Mouse (Mus musculus) hindbrain, embryonic 13.5 days (tissue): ENCODE results near the gene Cuedc2. TPM values are rescaled to one million over a fixed set of nuclear protein-coding genes. Genes with fewer than 3 reads are reported as not detected.

Experiments
- ATAC-seq: fragments of 200-750 bp; cut with Nextera tagmentation; 2 replicates; pipeline ENCODE4 v1.8.0; 2017; ENCODE audit warnings: moderate TSS enrichment; ENCODE audit not compliant: low FRiP score
- H3K27ac ChIP-seq: fragments of 300-500 bp; sonication (generic); 2 replicates; pipeline ENCODE4 v1.5.1; 2015; ENCODE audit warnings: inconsistent platforms, mild to moderate bottlenecking, moderate library complexity
- H3K27me3 ChIP-seq: fragments of 300-500 bp; sonication (generic); 2 replicates; pipeline ENCODE4 v1.6.1; 2015; ENCODE audit warnings: mild to moderate bottlenecking, inconsistent platforms
- H3K36me3 ChIP-seq: fragments of 300-500 bp; sonication (generic); 2 replicates; pipeline ENCODE4 v1.6.1; 2015; ENCODE audit warnings: mild to moderate bottlenecking, inconsistent platforms
- H3K4me1 ChIP-seq: fragments of 300-500 bp; sonication (generic); replicated peaks from 2 replicates; pipeline ENCODE4 v1.6.1; 2015; ENCODE audit warnings: inconsistent platforms
- H3K4me2 ChIP-seq: fragments of 300-500 bp; sonication (generic); 2 replicates; pipeline ENCODE4 v1.6.1; 2015; ENCODE audit warnings: inconsistent platforms, mild to moderate bottlenecking, moderate library complexity
- H3K4me3 ChIP-seq: fragments of 300-500 bp; sonication (generic); 2 replicates; pipeline ENCODE4 v1.5.1; 2015; ENCODE audit warnings: mild to moderate bottlenecking, inconsistent platforms
- H3K9ac ChIP-seq: fragments of 300-500 bp; sonication (generic); 2 replicates; pipeline ENCODE4 v1.6.1; 2015; ENCODE audit warnings: mild to moderate bottlenecking, inconsistent platforms
- H3K9me3 ChIP-seq: fragments of 300-500 bp; sonication (generic); 2 replicates; pipeline ENCODE4 v1.6.1; 2016; ENCODE audit warnings: inconsistent platforms
- WGBS: fragments of 180-500 bp; shearing (Covaris S2); methylation state at CpG from one replicate; pipeline ENCODE4 v1.1.7; 2015; 5-methylcytosine and 5-hydroxymethylcytosine counted together
- polyA plus RNA-seq: library from polyadenylated mRNA; unstranded; fragments of >200 nt; fragmentation: Nextera tagmentation; extraction: Ambion mirVana; gene quantifications from 2 replicates; pipeline ENCODE4 v1.2.1, GENCODE M21; 2015

Cuedc2 gene
- polyA plus RNA-seq, 1 experiment from 2014 or later = 326 TPM

DNA sequence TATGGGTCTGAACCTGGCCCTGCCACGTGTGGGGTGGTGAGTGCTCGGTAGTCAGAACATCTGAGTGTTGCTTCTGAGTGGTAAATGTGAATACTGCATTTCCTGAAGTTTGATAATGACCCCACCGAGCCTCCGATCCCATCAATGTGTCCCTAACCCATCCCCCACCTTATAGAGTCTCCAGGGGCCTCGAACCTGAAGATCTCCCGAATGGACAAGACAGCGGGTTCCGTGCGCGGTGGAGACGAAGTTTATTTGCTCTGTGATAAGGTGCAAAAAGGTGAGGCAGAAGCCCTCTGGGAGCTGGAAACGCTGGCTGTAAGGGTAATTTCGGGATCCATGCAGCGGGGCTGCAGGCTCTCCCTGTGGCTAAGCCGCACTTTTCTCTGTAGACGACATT lies 30.7 kb downstream of the Cuedc2 start:
- H3K27ac ChIP-seq = no peak overlapping the region
- no peak overlapping the region for H3K9ac ChIP-seq
- H3K4me1 ChIP-seq = peaks cover 34% of the 10 kb centered on the region
- peaks cover 73% of the 10 kb centered on the region for H3K27me3 ChIP-seq
- ATAC-seq = no peak
- H3K36me3 ChIP-seq = peaks cover 25% of the 10 kb centered on the region
- no peaks in the 10 kb centered on the region for H3K9me3 ChIP-seq
- H3K4me3 ChIP-seq = no peak overlapping the region
- 78% methylated on average over 16 of the region's 16 CpGs for WGBS
- H3K4me2 ChIP-seq = no peak overlapping the region

DNA sequence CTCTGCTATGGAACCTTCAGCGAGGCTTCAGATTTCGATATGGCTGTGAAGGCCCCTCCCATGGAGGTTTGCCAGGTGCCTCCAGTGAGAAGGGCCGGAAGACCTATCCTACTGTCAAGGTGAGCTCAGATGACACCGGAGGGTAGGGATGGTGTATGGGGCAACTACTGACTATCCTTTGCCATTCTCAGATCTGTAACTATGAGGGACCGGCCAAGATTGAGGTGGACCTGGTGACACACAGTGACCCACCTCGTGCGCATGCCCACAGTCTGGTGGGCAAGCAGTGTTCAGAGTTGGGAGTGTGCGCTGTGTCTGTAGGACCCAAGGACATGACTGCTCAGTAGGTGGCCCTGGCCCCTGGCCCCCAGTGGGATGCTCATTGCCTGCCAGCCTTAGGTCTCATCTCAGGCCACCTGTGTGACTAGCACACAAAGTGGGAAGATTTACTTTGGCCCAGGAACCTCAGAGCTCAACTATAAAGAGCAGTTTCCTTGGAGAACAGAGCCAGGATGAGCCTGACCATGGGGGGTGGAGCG lies 31.7 kb downstream of the Cuedc2 start:
- Histone ChIP-seq H3K4me1 (peaks cover 34% of the 10 kb centered on the region), H3K27ac (no peak overlapping the region), H3K9me3 (no peaks in the 10 kb centered on the region), H3K4me3 (no peak overlapping the region), H3K36me3 (peaks cover 15% of the 10 kb centered on the region), H3K27me3 (peaks cover 64% of the 10 kb centered on the region), H3K9ac (no peak overlapping the region), H3K4me2 (no peak overlapping the region)
- no peak for ATAC-seq
- 93% methylated on average over 9 of the region's 9 CpGs for WGBS

DNA sequence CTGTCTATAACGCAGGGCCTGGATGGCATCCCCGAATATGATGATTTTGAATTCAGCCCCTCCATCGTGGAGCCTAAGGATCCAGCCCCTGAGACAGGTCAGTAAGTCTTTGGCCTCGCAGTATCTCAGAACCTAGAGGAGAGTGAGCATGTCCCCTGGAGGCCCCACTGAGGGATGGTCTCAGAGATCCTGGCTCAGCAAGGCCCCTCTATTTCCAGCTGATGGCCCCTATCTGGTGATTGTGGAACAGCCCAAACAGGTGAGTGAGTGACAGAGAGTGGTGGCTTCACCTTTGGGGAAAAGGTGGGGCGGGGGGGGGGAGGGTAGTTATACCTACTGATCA lies 32.3 kb downstream of the Cuedc2 start:
- 48% methylated on average over 5 of the region's 5 CpGs for WGBS
- no peak overlapping the region for H3K27ac ChIP-seq
- peaks cover 9% of the 10 kb centered on the region for H3K36me3 ChIP-seq
- H3K4me1 ChIP-seq = peaks cover 34% of the 10 kb centered on the region
- peak overlapping the region; percentile 59; the same call in 1 of the 2 replicates for H3K9ac ChIP-seq
- ATAC-seq = no peak
- H3K4me2 ChIP-seq = peak overlapping the region; percentile 87
- H3K27me3 ChIP-seq = peaks cover 60% of the 10 kb centered on the region
- no peaks in the 10 kb centered on the region for H3K9me3 ChIP-seq
- peak overlapping the region; percentile 48; the same call in 1 of the 2 replicates for H3K4me3 ChIP-seq

DNA sequence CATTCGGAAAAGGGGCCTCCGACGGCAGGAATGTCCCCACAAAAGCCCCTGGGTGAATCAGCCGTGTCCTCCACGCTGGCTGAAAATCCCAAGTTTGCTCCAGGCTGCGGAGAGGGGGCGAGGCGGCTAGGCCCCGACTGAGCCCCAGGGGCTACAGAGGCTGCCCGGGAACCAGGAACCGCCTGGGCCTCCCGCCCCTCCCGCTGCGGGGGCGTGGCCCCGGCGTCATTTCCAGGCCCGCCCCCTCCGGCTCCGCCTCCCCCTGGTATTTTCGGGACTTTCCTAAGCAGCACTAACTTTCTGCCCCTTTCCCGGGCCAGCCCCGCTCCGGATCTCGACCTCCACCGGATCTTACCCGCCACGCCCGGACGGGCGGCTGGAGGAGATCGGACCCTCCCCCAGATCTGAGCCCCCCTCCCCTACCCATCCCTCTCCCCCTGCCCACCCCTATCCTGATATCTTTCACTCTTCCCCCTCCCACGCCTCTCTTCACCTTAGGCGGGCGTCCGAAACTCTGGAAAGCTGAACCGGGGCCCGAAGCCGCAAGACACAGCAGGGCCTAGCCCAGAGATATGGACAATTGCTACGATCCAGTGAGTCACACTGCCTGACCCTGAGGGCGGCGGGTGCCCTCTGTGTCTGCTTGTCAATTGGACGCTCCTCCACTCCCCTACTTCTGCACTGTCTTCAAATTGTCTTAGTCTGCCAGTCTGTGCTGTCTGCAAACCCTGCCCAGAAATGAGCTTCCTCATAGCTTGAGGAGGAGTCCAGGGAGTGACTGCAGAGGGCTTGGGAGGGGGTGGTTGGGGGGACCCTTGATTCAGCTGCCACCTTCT lies 32.9 kb downstream of the Cuedc2 start:
- H3K4me2 ChIP-seq = peak overlapping the region; percentile 87
- no peaks in the 10 kb centered on the region for H3K9me3 ChIP-seq
- no peak; the same call in 1 of the 2 replicates for ATAC-seq
- H3K4me3 ChIP-seq = peak overlapping the region; percentile 48
- WGBS = under 1% methylated on average over 42 of the region's 43 CpGs
- peak overlapping the region; percentile 59 for H3K9ac ChIP-seq
- H3K27ac ChIP-seq = no peak overlapping the region
- peaks cover 57% of the 10 kb centered on the region for H3K27me3 ChIP-seq
- H3K36me3 ChIP-seq = peaks cover 3% of the 10 kb centered on the region
- H3K4me1 ChIP-seq = peaks cover 34% of the 10 kb centered on the region

DNA sequence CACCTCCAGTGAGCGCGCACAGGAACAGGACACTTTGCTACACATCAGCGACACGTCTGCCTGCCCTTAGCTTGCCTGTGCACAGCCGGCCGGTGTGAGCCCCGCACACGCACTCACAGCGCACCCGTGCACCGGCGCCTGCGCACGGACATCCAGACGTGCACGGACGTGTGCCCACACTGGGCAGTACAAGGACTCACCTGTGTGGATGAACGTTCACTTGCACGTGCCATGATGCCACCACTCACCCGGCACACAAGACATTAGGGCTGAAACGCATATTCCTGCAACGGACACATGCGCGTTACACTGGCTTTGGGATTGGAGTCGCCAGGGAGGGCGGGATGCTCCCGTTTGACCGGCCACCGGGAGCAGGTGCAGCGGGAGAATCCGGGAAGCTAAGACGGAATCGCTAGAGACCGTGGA lies 33.6 kb downstream of the Cuedc2 start:
- H3K27ac ChIP-seq = no peak overlapping the region
- under 1% methylated on average over 34 of the region's 34 CpGs for WGBS
- H3K4me2 ChIP-seq = peak overlapping the region; percentile 87
- peak overlapping the region; percentile 59 for H3K9ac ChIP-seq
- peaks cover 53% of the 10 kb centered on the region for H3K27me3 ChIP-seq
- no peaks in the 10 kb centered on the region for H3K9me3 ChIP-seq
- peak overlapping the region; percentile 48 for H3K4me3 ChIP-seq
- H3K4me1 ChIP-seq = peaks cover 34% of the 10 kb centered on the region
- 0 out of 2 replicates have a peak, but pooled peaks have one; percentile 21 for ATAC-seq
- no peaks in the 10 kb centered on the region for H3K36me3 ChIP-seq

DNA sequence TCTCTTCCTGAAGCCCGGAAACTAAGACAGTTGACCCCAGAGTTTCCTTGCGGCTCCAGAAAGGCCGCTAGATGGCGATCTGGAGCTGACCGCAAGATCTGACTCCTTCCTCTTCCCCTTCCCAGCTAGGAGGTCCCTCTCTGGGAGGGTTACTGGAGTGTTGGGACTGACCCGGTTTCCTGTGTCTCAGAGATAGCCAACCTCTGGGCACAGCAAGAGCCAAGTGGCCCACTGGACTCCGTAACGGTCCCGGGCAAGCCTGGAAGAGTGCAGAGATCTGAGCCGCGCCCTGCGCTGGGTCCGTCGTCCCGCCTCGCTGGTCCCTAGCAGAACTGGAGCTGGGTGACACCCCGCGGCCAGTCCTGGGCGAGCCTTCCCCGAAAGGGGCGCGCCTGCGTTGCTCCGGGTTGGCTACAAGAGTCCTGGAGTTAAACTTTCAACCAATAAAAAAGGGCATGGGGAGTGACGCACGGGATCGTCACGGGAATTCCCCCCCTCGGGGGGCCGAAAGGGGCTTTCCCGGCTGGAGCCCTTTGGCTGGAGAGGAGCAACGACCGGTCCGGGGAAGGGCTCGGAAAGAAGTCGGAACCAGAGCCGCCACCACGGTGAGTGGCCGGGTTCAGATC lies 34.2 kb downstream of the Cuedc2 start, which contains the start of gene Nfkb2:
Gene Nfkb2, plus strand, starts transcription at position 105 of the 626 bp plus-strand sequence.
- ATAC-seq = peak; percentile 73
- H3K4me3 ChIP-seq = peak within 1 kb of the TSS; percentile 48
- H3K36me3 ChIP-seq = no peaks in the 10 kb centered on the region
- peak within 1 kb of the TSS; percentile 59 for H3K9ac ChIP-seq
- no peaks in the 10 kb centered on the region for H3K9me3 ChIP-seq
- H3K4me1 ChIP-seq = peaks cover 33% of the 10 kb centered on the region
- under 1% methylated on average over 39 of the region's 39 CpGs for WGBS
- peaks cover 48% of the 10 kb centered on the region for H3K27me3 ChIP-seq
- peak within 1 kb of the TSS; percentile 87 for H3K4me2 ChIP-seq
- H3K27ac ChIP-seq = 0 out of 2 replicates have a peak within 1 kb of the TSS, but pooled peaks have one; percentile 35

DNA sequence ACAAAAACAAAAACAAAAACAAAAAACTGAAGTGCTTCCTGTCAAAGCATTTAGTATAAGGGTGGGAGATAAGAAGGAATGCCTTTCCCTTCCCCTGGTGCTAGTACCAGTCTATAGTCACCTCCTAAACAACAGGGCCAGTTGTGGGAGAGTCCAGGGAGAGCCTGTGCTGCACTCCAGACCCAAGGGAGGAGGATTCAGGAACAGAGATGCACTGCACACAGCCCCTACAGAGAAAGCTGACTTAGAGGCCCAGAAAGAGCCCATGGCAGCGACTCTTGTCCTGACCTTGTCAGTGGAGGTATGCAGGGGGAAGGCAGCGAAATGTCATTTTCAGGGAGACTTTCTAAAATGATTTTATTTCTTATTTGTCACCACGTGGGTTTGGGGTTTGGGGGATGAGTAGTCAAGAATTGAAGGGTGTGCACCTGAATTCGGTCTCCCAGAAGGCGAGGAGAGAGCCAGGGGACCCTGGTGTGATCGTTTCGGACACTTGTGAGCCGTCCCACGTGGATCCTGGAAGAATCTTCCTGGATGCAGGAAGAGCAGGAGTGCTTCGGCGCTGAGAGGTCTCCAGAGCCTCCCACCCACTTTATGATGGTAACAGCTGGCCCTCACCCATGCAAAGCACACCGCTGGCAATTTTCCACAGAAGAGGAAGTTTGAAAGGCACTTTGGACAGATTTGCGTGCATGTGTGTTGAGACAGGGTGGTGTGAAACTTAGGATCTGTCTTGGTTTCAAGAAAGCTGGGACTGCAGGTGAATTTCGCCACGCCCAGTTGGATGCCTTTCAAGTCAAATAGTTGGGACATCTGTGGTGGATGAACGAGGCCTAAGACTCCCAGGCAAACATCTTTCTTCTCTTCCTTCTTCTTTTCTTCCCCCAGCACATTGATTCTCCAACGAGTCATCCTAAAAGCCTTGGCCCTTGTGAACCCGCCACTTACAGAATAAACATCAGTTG lies 35.0 kb downstream of the Cuedc2 start:
- ATAC-seq = no peak
- H3K27ac ChIP-seq = no peak overlapping the region
- H3K4me3 ChIP-seq = peak overlapping the region; percentile 48

DNA sequence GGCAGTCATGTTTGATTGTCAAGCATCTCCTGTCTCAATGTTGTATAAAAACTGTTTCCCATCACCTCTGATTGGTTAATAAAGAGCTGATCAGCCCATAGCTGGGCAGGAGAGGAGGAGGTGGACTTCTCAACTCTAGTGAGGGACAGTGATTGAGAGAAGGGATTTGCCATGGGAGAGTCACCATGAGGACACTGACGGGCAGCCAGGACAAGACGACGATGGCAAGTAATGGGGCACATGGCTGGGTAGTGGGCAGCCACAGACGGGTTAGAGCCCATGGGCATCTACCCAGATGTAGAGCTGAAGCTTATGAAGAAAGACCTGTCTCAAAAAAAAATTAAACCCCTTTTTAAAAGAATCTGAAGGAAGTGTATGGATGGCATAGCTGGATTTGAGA lies 36.0 kb downstream of the Cuedc2 start:
- no peak overlapping the region for H3K4me3 ChIP-seq
- H3K9ac ChIP-seq = no peak overlapping the region
- no peaks in the 10 kb centered on the region for H3K36me3 ChIP-seq
- peaks cover 34% of the 10 kb centered on the region for H3K27me3 ChIP-seq
- no peak for ATAC-seq
- peaks cover 25% of the 10 kb centered on the region for H3K4me1 ChIP-seq
- H3K27ac ChIP-seq = no peak overlapping the region
- 92% methylated on average over 4 of the region's 4 CpGs for WGBS
- no peak overlapping the region for H3K4me2 ChIP-seq
- no peaks in the 10 kb centered on the region for H3K9me3 ChIP-seq

More for the DNA sequence above, 35.0 kb downstream of the Cuedc2 start:
- WGBS = 61% methylated on average over 18 of the region's 18 CpGs
- Histone ChIP-seq H3K9ac (no peak overlapping the region; the same call in 1 of the 2 replicates), H3K36me3 (no peaks in the 10 kb centered on the region), H3K9me3 (no peaks in the 10 kb centered on the region), H3K27me3 (peaks cover 44% of the 10 kb centered on the region), H3K4me1 (peaks cover 26% of the 10 kb centered on the region), H3K4me2 (peak overlapping the region; percentile 87)

DNA sequence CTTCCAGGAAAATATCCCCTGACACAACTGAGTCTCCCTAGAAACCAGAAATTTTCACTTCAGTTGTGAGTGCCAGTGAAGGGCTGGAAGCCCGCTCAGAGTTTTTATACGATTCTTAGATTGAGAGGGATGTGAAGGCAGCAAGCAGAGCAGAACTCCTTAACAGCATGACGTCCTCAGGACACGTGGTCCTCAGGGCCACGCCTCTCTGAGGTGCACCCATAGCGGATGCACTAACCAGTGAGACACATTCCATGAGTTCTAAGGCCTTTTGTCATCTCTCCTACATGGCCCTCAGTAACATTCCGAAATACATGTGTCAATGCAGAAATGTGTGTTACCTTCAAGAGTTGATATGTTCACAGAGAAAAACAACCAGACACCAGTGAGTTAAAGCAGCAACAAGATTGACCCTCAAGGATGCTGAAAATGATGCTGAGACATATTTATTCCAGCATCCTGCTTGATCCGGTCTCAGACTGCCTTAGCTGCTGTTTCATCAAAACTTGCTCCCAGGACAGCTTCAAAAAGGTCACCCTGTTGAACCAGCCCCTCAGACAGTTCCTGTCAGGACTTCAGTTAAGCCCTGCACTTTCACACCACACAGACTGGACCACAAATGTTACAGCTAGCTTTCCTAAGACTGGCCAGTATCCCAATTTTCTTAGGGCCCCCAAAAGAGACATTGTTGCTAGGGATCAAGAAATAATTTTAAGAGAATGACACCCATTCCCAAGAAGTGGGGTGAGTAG lies 38.0 kb downstream of the Cuedc2 start:
- Histone ChIP-seq H3K9me3 (no peaks in the 10 kb centered on the region), H3K27me3 (peaks cover 13% of the 10 kb centered on the region), H3K27ac (no peak overlapping the region), H3K9ac (no peak overlapping the region), H3K4me2 (no peak overlapping the region), H3K4me3 (no peak overlapping the region), H3K4me1 (peaks cover 17% of the 10 kb centered on the region), H3K36me3 (no peaks in the 10 kb centered on the region)
- WGBS = 39% methylated on average over 8 of the region's 8 CpGs
- ATAC-seq = no peak

DNA sequence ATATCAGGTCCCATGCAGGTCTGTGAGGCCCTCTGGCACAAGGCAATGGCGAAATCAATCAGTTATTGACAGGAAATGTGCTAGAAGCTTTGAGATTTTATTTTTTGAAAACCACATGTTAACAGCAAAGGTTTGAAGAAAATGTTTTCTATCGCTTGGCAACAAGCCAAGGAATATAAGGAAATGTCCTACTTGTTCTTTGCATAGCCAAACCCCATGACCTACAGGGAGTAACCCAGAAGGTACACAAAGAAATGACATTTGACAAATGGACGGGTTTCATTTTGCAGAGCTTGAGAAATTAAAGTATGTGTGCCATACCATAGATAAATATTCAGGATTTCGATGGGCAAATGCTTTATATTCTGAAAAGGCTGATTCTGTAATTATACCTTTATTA lies 41.6 kb downstream of the Cuedc2 start:
- H3K4me2 ChIP-seq = no peak overlapping the region
- H3K9ac ChIP-seq = no peak overlapping the region
- 0 out of 2 replicates have a peak, but pooled peaks cover 3% of the 10 kb centered on the region for H3K27me3 ChIP-seq
- H3K9me3 ChIP-seq = no peaks in the 10 kb centered on the region
- WGBS = 72% methylated on average over 4 of the region's 4 CpGs
- H3K36me3 ChIP-seq = no peaks in the 10 kb centered on the region
- no peak overlapping the region for H3K27ac ChIP-seq
- no peaks in the 10 kb centered on the region for H3K4me1 ChIP-seq
- no peak overlapping the region for H3K4me3 ChIP-seq
- ATAC-seq = no peak

DNA sequence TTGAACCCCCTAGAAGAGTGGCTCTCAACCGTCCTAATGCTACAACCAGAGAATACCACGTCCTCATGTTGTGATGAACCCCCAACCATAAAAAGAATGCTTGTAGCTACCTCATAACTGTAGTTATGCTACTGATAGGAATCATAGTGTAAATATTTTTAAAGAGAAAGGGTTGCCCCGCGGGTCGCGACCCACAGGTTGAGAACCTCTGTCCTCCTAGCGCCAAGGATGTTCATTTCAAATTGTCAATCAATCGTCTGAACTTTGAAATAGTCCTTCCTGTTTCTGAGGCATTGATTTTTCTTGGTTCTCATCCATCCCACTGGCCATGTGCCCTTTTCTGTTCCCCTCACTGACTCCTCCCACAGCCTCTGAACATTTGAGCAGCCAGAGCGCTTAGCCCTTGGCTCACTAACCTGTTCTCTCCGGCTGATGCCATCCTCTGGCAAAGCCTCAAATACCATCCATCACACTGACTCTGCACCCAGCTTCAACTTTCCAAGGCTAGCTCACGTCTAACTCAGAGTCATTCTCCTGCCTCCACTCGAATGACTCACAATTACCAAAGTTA lies 47.9 kb downstream of the Cuedc2 start:
- 70% methylated on average over 12 of the region's 12 CpGs for WGBS

More for the DNA sequence above, 47.9 kb downstream of the Cuedc2 start:
- Histone ChIP-seq H3K27ac (no peak overlapping the region), H3K27me3 (no peaks in the 10 kb centered on the region), H3K36me3 (peaks cover 22% of the 10 kb centered on the region), H3K4me2 (no peak overlapping the region), H3K9me3 (no peaks in the 10 kb centered on the region), H3K4me1 (no peaks in the 10 kb centered on the region), H3K9ac (no peak overlapping the region), H3K4me3 (no peak overlapping the region)
- ATAC-seq = no peak
